Mouse (Mus musculus) liver, embryonic 14.5 days (tissue): ENCODE data around the gene Ccar1. TPM values are rescaled to one million over a fixed set of nuclear protein-coding genes. Genes with fewer than 3 reads are reported as not detected.
"Not testable (repeated sequence)": the region's sequence is repeated elsewhere in the genome, so short reads cannot be mapped to it uniquely, and the experiment has no call there.

ENCODE experiments used
- ATAC-seq: fragments of 200-750 bp; cut with Nextera tagmentation; 2 replicates; pipeline ENCODE4 v1.8.0; 2017; ENCODE audit warnings: moderate number of reproducible peaks, mild to moderate bottlenecking, moderate library complexity; ENCODE audit not compliant: insufficient read depth
- DNase-seq, 3 experiments: peaks; one replicate each; pipeline ENCODE4 v3.0.0-alpha.2; 2012 to 2013; ENCODE audit warnings: low read depth in 3 of 3, low spot score in 3 of 3
- H3K27ac ChIP-seq: fragments of 300-500 bp; sonication (generic); 2 replicates; pipeline ENCODE4 v1.5.1; 2014; ENCODE audit warnings: moderate library complexity, mild to moderate bottlenecking, control low read depth, inconsistent platforms
- H3K27me3 ChIP-seq: fragments of 300-500 bp; sonication (generic); 2 replicates; pipeline ENCODE4 v1.6.1; 2014; ENCODE audit warnings: mild to moderate bottlenecking, low read length, moderate library complexity; ENCODE audit not compliant: control insufficient read depth, insufficient read depth
- H3K36me3 ChIP-seq: fragments of 300-500 bp; sonication (generic); replicated peaks from 2 replicates; pipeline ENCODE4 v1.6.1; 2014; ENCODE audit warnings: low read depth; ENCODE audit not compliant: control insufficient read depth, insufficient read depth
- H3K4me1 ChIP-seq, 2 experiments: fragments of 200-500 bp in 1 of 2; fragments of 300-500 bp in 1 of 2; sonication (generic) in 1 of 2; replicated peaks; 2 replicates each; pipeline ENCODE4 v1.6.1; 2012 to 2014; ENCODE audit warnings: antibody characterized with exemption in 1 of 2, inconsistent platforms in 1 of 2, low read length in 1 of 2; ENCODE audit not compliant: control insufficient read depth in 2 of 2, insufficient read depth in 2 of 2
- H3K4me2 ChIP-seq: fragments of 300-500 bp; sonication (generic); 2 replicates; pipeline ENCODE4 v1.6.1; 2014; ENCODE audit warnings: low read depth, mild to moderate bottlenecking, control low read depth, moderate library complexity
- H3K4me3 ChIP-seq, 2 experiments: fragments of 200-500 bp in 1 of 2; fragments of 300-500 bp in 1 of 2; sonication (generic) in 1 of 2; 2 replicates each; pipeline ENCODE4 v1.5.1; 2012 to 2014; ENCODE audit warnings: low read depth in 2 of 2, low read length in 2 of 2, mild to moderate bottlenecking in 2 of 2, control low read depth in 1 of 2, inconsistent platforms in 1 of 2, moderate library complexity in 1 of 2; ENCODE audit not compliant: insufficient read depth in 1 of 2
- H3K9ac ChIP-seq: fragments of 300-500 bp; sonication (generic); replicated peaks from 2 replicates; pipeline ENCODE4 v1.6.1; 2014; ENCODE audit warnings: mild to moderate bottlenecking, control low read depth, moderate library complexity
- H3K9me3 ChIP-seq: fragments of 300-500 bp; sonication (generic); 2 replicates; pipeline ENCODE4 v1.6.1; 2016; ENCODE audit warnings: low read length, mixed read lengths; ENCODE audit not compliant: control insufficient read depth
- CTCF ChIP-seq: IDR thresholded peaks from 2 replicates; pipeline ENCODE4 v1.5.1; 2016; ENCODE audit warnings: antibody characterized with exemption, low read depth, control low read depth
- EP300 ChIP-seq: IDR thresholded peaks from 2 replicates; pipeline ENCODE4 v1.6.1; 2016; ENCODE audit warnings: antibody characterized with exemption, low read depth
- WGBS: fragments of 180-500 bp; shearing (Covaris S2); extraction: QIAGEN DNeasy Blood & Tissue Kit; methylation state at CpG from one replicate; pipeline ENCODE4 v1.1.7; 2014; ENCODE audit not compliant: insufficient replicate concordance; 5-methylcytosine and 5-hydroxymethylcytosine counted together
- polyA plus RNA-seq, 2 experiments: library from polyadenylated mRNA; depleted of rRNA in 1 of 2; stranded (reverse) in 1 of 2; unstranded in 1 of 2; fragments of >200 nt; fragmentation: Nextera tagmentation in 1 of 2; extraction: Ambion mirVana in 1 of 2; gene quantifications; 2 replicates each; pipeline versions ENCODE4 v1.2.1 to v1.2.3; 2012 to 2014

The Ccar1 gene
- polyA plus RNA-seq, 2 experiments = 26.0 to 44.9 TPM

DNA sequence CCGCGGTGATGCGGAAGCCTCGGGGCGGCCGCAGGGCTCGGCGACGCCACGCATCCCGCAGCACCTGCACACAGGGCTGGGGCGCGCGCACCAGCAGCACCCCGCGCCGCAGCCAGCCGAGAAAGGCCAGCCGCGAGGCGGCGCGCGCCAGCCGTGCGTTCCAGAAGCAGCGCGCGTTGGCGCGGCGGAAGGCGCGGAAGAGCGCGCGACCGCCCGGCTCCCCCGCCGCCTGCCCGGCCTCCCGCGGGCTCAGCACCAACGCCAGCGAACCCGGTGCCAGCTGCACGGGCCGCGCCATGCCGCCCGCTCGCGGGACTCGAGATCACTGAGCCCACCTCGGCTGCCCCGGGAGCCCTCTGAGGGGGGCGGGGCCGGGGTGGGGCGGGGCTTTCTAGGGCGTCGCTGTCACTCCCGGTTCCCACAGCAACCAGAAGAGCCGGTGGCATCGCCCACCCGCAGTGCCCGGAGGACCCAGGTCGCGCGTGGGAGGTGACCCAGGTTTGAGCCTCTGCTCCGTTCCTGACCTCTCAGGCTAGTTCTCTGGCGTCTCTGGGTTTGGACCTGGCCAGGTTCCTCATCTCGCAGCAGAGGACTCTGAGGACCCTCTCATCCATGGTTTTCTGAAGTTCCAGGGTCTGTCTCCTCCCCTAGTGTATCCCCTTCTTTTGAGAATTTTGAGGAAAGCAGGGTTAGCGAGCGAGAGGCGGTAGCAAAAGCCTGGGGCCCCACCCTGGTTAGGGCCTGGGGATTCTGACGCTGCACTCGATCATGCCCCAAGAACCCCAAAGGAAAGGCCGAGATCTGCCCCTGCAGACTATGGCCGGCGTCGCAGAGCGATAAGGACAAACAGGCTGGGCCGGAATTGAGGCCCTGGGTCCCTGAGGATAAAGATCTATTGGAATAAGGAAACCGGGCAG is 66.1 kb downstream of the Ccar1 start, which contains the start of gene Stox1:
Stox1 (minus strand) TSS at position 358 of the 917 bp plus-strand sequence.
- Histone ChIP-seq H3K9ac (no peak within 1 kb of the TSS), H3K4me1 (no peaks in the 10 kb centered on the region; a peak in 1 of 4 replicates), H3K4me3 (peak within 1 kb of the TSS; percentile 60 to 69), H3K9me3 (no peaks in the 10 kb centered on the region), H3K4me2 (peak within 1 kb of the TSS; percentile 76), H3K36me3 (no peaks in the 10 kb centered on the region), H3K27me3 (peaks cover 19% of the 10 kb centered on the region), H3K27ac (no peak within 1 kb of the TSS)
- peak; percentile 27 for TF ChIP-seq CTCF
- no peak for TF ChIP-seq EP300
- DNase-seq = peak; percentile 15 to 22 (median 22)
- WGBS = 2% methylated on average over 83 of the region's 85 CpGs
- peak; percentile 69 for ATAC-seq

DNA sequence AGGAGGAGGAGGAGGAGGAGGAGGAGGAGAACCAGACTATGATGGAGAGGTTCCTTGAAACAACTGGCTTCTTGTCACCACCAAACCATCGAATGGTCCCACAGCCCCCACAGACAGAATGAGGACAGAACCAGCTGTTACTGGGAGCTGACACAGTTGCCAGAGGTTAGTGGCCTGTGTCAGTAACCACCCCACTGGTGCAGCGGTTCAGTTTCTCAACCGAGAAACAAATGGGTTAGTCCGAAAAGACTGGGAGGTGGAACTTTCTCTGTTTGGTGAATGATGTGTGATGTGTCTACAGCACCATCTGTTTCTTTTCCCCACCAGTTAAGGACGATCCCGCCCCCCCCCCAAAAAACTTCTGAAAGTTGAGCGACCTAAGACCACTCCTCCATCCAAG is 67.2 kb downstream of the Ccar1 start:
- Histone ChIP-seq H3K36me3 (no peaks in the 10 kb centered on the region), H3K4me3 (no peak overlapping the region), H3K9me3 (no peaks in the 10 kb centered on the region), H3K4me1 (no peaks in the 10 kb centered on the region; a peak in 1 of 4 replicates), H3K9ac (no peak overlapping the region), H3K4me2 (no peak overlapping the region), H3K27ac (no peak overlapping the region), H3K27me3 (peaks cover 19% of the 10 kb centered on the region)
- WGBS = 17% methylated on average over 7 of the region's 7 CpGs
- ATAC-seq (no peak), DNase-seq (no peak)
- no peak for TF ChIP-seq EP300
- TF ChIP-seq CTCF = no peak

DNA sequence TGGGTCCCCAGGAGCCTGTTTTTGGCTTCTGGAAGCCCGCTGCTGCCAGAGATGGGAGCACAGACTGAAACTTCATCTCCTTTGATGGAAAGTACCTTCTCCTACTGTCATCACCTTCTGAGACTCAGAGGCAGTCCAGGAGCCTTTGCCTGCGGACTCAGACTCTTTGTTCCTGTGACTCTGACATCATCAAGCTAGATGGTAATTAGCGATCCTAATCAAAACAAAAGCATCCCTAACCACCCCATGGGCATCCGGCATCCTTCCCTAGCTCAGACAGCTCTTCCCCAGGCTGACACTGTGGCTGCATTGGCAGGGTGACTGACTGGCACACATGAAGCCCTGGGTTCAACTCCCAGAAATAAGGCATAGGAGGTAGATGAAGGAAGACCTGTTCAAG is 69.4 kb downstream of the Ccar1 start:
- H3K4me3 ChIP-seq = no peak overlapping the region
- ATAC-seq = no peak
- no peak for TF ChIP-seq CTCF
- TF ChIP-seq EP300 = no peak
- no peaks in the 10 kb centered on the region for H3K9me3 ChIP-seq
- WGBS = 23% methylated on average over 4 of the region's 4 CpGs
- DNase-seq = no peak
- H3K27me3 ChIP-seq = peaks cover 19% of the 10 kb centered on the region
- no peak overlapping the region for H3K4me2 ChIP-seq
- H3K27ac ChIP-seq = no peak overlapping the region
- H3K9ac ChIP-seq = no peak overlapping the region
- no peaks in the 10 kb centered on the region for H3K36me3 ChIP-seq
- no peaks in the 10 kb centered on the region; a peak in 1 of 4 replicates for H3K4me1 ChIP-seq

DNA sequence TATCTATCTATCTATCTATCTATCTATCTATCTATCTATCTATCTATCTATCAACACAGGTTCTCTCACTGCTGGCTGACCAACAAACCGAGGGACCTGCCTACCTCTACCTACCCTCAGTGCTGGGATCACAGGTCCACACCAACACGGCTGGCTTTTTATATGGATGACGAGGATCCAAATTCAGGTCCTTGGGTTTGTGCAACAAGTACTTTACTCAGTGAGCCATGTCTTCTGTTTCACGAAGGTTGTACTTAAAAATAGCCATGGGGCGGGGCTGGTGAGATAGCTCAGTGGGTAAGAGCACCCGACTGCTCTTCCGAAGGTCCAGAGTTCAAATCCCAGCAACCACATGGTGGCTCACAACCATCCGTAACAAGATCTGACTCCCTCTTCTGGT is 71.5 kb downstream of the Ccar1 start:
- H3K36me3 ChIP-seq, H3K27ac ChIP-seq, H3K9me3 ChIP-seq, H3K4me1 ChIP-seq, H3K9ac ChIP-seq, H3K4me2 ChIP-seq, DNase-seq, ATAC-seq, H3K4me3 ChIP-seq: not testable (repeated sequence)
- 68% methylated on average over 7 of the region's 8 CpGs for WGBS
- H3K27me3 ChIP-seq = peaks cover 10% of the 10 kb centered on the region

DNA sequence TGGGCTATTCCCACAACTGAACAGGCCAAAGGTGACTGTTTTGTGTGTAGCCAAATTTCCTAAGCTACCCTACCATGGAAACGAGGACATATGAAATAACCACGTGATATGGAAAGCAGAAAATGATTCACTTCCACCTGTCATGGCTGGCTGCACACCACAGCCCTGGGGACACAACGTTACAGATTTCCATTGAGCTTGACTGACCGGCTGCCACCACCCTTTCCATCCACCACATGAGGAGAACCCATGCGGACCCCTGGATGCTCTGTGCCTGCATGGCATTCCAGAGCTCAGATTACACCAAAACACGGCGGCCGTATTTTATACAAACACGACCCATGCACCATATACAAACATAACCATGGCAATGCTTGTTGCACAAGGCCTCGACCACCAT is 78.6 kb downstream of the Ccar1 start:
- no peaks in the 10 kb centered on the region for H3K4me1 ChIP-seq
- 60% methylated on average over 10 of the region's 10 CpGs for WGBS
- TF ChIP-seq EP300 (no peak), CTCF (no peak)
- no peak overlapping the region for H3K4me3 ChIP-seq
- ATAC-seq (no peak), DNase-seq (no peak)
- H3K4me2 ChIP-seq = no peak overlapping the region
- no peaks in the 10 kb centered on the region for H3K36me3 ChIP-seq
- no peaks in the 10 kb centered on the region for H3K9me3 ChIP-seq
- H3K27ac ChIP-seq = no peak overlapping the region
- H3K9ac ChIP-seq = no peak overlapping the region
- H3K27me3 ChIP-seq = no peaks in the 10 kb centered on the region
